Mouse (Mus musculus) erythroblast, embryonic 14.5 days (primary cell): ENCODE results near the gene Kcmf1.
A peak's percentile ranks its signal among the peaks of the same experiment; 100 is the strongest.

ENCODE experiments used
- GATA1 ChIP-seq: IDR thresholded peaks from 2 replicates; pipeline ENCODE4 v1.6.1; 2012; ENCODE audit warnings: low read length, inconsistent platforms, mixed read lengths
- TAL1 ChIP-seq: IDR thresholded peaks from 3 replicates; pipeline ENCODE4 v1.6.1; 2012; ENCODE audit warnings: low read length, inconsistent platforms, mixed read lengths

DNA sequence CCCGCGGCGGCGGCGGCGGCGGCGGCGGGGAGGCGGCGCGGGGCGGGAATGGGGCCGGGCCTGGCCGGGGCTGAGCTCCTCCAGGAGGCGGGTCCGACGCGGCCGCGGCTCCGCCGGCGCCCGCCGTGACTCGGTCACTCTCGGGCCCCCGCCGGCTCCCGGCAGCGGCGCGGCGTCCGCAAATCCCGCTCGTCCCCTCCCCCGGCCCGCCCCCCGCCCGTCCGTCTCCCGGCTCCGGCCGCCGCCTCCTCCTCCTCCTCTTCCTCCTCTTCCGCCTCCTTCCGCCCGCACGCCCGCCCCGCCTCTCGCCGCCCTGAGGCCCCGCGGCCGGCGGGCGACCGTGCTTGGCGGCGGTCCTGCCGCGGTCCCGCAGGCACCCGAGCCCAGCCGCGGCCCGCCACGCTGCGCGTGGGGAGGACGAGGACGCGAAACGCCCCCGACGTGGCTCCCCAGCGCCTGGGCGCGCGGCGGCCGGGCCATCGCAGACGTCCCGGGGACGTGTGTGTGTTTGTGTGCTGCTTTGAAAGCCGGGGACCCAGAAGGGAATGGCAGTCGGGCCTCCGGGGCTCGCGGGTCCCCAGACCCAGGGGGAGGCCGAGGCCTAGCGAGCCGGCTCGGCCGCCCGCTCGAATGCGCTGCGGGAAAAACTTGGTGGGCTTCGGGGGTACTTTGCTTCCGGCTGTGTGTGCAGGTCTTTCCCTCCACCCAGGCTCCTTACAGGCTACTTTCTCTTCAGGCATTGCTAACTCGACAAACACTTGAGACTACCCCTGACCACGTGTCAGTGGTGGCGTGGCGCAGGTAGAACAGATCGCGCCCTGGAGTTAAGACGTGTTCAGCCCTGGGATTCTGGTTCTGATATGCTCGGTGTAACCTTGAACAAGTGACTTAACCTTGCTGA is at the start of gene Kcmf1:
- TF ChIP-seq GATA1 (peak; percentile 32; the same call in 1 of the 2 replicates), TAL1 (no peak)
